Mouse (Mus musculus) heart, embryonic 16.5 days (tissue): ENCODE results near the gene Chl1. TPM values are rescaled to one million over a fixed set of nuclear protein-coding genes. Genes with fewer than 3 reads are reported as not detected.

Experiments used
- ATAC-seq: fragments of 200-750 bp; cut with Nextera tagmentation; replicated peaks from 2 replicates; pipeline ENCODE4 v1.8.0; 2017; ENCODE audit warnings: moderate number of reproducible peaks; ENCODE audit not compliant: insufficient read depth, low FRiP score; ENCODE audit errors: extremely low read depth
- H3K27ac ChIP-seq: fragments of 300-500 bp; sonication (generic); 2 replicates; pipeline ENCODE4 v1.5.1; 2014; ENCODE audit warnings: mild to moderate bottlenecking, low read length, control low read depth, moderate library complexity
- H3K27me3 ChIP-seq: fragments of 300-500 bp; sonication (generic); 2 replicates; pipeline ENCODE4 v1.6.1; 2014; ENCODE audit warnings: low read length, mixed read lengths; ENCODE audit not compliant: control insufficient read depth, insufficient read depth
- H3K36me3 ChIP-seq: fragments of 300-500 bp; sonication (generic); 2 replicates; pipeline ENCODE4 v1.6.1; 2014; ENCODE audit not compliant: control insufficient read depth, insufficient read depth
- H3K4me1 ChIP-seq: fragments of 300-500 bp; sonication (generic); 2 replicates; pipeline ENCODE4 v1.6.1; 2014; ENCODE audit warnings: low read length, mixed read lengths; ENCODE audit not compliant: control insufficient read depth, insufficient read depth
- H3K4me2 ChIP-seq: fragments of 300-500 bp; sonication (generic); 2 replicates; pipeline ENCODE4 v1.6.1; 2014; ENCODE audit warnings: low read depth, mild to moderate bottlenecking, control low read depth, low read length
- H3K4me3 ChIP-seq: fragments of 300-500 bp; sonication (generic); 2 replicates; pipeline ENCODE4 v1.5.1; 2014; ENCODE audit warnings: mild to moderate bottlenecking, control low read depth, low read length
- H3K9ac ChIP-seq: fragments of 300-500 bp; sonication (generic); 2 replicates; pipeline ENCODE4 v1.6.1; 2014; ENCODE audit warnings: low read length, control low read depth
- H3K9me3 ChIP-seq: fragments of 300-500 bp; sonication (generic); replicated peaks from 2 replicates; pipeline ENCODE4 v1.6.1; 2016; ENCODE audit warnings: low read length; ENCODE audit not compliant: control insufficient read depth
- WGBS: fragments of 180-500 bp; shearing (Covaris S2); extraction: QIAGEN DNeasy Blood & Tissue Kit; methylation state at CpG from one replicate; pipeline ENCODE4 v1.1.7; 2014; 5-methylcytosine and 5-hydroxymethylcytosine counted together
- polyA plus RNA-seq: library from polyadenylated mRNA; unstranded; fragments of >200 nt; fragmentation: Nextera tagmentation; extraction: Ambion mirVana; gene quantifications from 2 replicates; pipeline ENCODE4 v1.2.1, GENCODE M21; 2015

Gene Chl1
- polyA plus RNA-seq, 1 experiment from 2014 or later: 0.13 TPM

- Histone ChIP-seq H3K36me3 (no peaks in the 10 kb centered on the region), H3K9me3 (no peaks in the 10 kb centered on the region), H3K4me2 (no peak overlapping the region), H3K9ac (no peak overlapping the region), H3K4me1 (no peaks in the 10 kb centered on the region), H3K27ac (no peak overlapping the region), H3K27me3 (no peaks in the 10 kb centered on the region), H3K4me3 (no peak overlapping the region)
- no peak for ATAC-seq
- WGBS: 74% methylated on average over 5 of the region's 5 CpGs
Measured at GRCm38 (mm10) chr6:103781058-103781457, 270.7 kb downstream of the Chl1 start.

- no peak for ATAC-seq
- no peak overlapping the region for H3K27ac ChIP-seq
Measured at GRCm38 (mm10) chr6:103791077-103791632, 280.8 kb downstream of the Chl1 start.

GRCm38 (mm10) chr6:103795241-103795640 lies 284.9 kb downstream of the Chl1 start:
- Histone ChIP-seq H3K9me3 (no peaks in the 10 kb centered on the region), H3K4me3 (no peak overlapping the region), H3K36me3 (no peaks in the 10 kb centered on the region), H3K4me2 (no peak overlapping the region), H3K4me1 (no peaks in the 10 kb centered on the region), H3K27ac (no peak overlapping the region), H3K27me3 (no peaks in the 10 kb centered on the region), H3K9ac (no peak overlapping the region)
- 77% methylated on average over 1 of the region's 1 CpGs for WGBS
- no peak for ATAC-seq

More at GRCm38 (mm10) chr6:103791077-103791632, 280.8 kb downstream of the Chl1 start:
- 57% methylated on average over 2 of the region's 2 CpGs for WGBS
- H3K4me1 ChIP-seq: no peaks in the 10 kb centered on the region
- no peak overlapping the region for H3K4me2 ChIP-seq
- H3K36me3 ChIP-seq: no peaks in the 10 kb centered on the region
- no peaks in the 10 kb centered on the region for H3K27me3 ChIP-seq
- no peaks in the 10 kb centered on the region for H3K9me3 ChIP-seq
- H3K9ac ChIP-seq: no peak overlapping the region
- no peak overlapping the region for H3K4me3 ChIP-seq
